In genomic region chr11:24371687-24371950, GRCm38 (mm10) we compare ENCODE assay signal across 13 mouse cellular contexts.
A peak's percentile ranks its signal among the peaks of the same experiment; 100 is the strongest.
DNase-seq lines count a peak whose midpoint lies in the region; ATAC-seq and TF ChIP-seq lines count a peak whose summit lies in the region.
"Had no signal": no experiment of that assay in that cellular context is flagged by ENCODE, and none has a peak within 500 bp of the region (broad histone marks: within the 10 kb centered on the region; RNA-seq: fewer than 3 reads in every experiment).

No protein-coding gene starts in this region.

- no peaks in the 10 kb centered on the region for H3K9me3 ChIP-seq in embryonic facial prominence, embryonic 12.5 days
- no peaks in the 10 kb centered on the region for H3K9me3 ChIP-seq in forebrain, postnatal 0 days (ENCODE audit: low read length)
- no peaks in the 10 kb centered on the region for H3K9me3 ChIP-seq in midbrain, embryonic 15.5 days
- H3K9me3 ChIP-seq: heart, embryonic 10.5 days; limb, embryonic 12.5 days had no signal

- no peak for TF ChIP-seq CTCF in forebrain, postnatal 0 days (IDR thresholded peaks at IDR 0.05; ENCODE audit: low read depth)

- peaks cover 36% of the 10 kb centered on the region for H3K4me1 ChIP-seq in embryonic facial prominence, embryonic 12.5 days
- peaks cover 22% of the 10 kb centered on the region; the same call in 1 of the 2 replicates for H3K4me1 ChIP-seq in forebrain, postnatal 0 days (ENCODE audit: insufficient read depth)
- H3K4me1 ChIP-seq in midbrain, embryonic 15.5 days = peaks cover 28% of the 10 kb centered on the region

- H3K36me3 ChIP-seq in embryonic facial prominence, embryonic 12.5 days = no peaks in the 10 kb centered on the region
- no peaks in the 10 kb centered on the region for H3K36me3 ChIP-seq in forebrain, postnatal 0 days (ENCODE audit: insufficient read depth)
- H3K36me3 ChIP-seq in midbrain, embryonic 15.5 days (replicated peaks) = no peaks in the 10 kb centered on the region
- H3K36me3 ChIP-seq: heart, embryonic 10.5 days; limb, embryonic 12.5 days had no signal

- no peak overlapping the region for H3K4me2 ChIP-seq in embryonic facial prominence, embryonic 12.5 days (replicated peaks)
- H3K4me2 ChIP-seq in forebrain, postnatal 0 days (ENCODE audit: low read depth) = peak overlapping the region; percentile 13; the same call in 1 of the 2 replicates
- no peak overlapping the region for H3K4me2 ChIP-seq in midbrain, embryonic 15.5 days

- H3K27me3 ChIP-seq in embryonic facial prominence, embryonic 12.5 days = no peaks in the 10 kb centered on the region
- no peaks in the 10 kb centered on the region for H3K27me3 ChIP-seq in forebrain, postnatal 0 days (ENCODE audit: insufficient read depth, low read length)
- H3K27me3 ChIP-seq in midbrain, embryonic 15.5 days (replicated peaks) = no peaks in the 10 kb centered on the region; the same call in 1 of the 2 replicates

- intact Hi-C loops in left cerebral cortex, postnatal 4 days (cut with DNase I) = no loop called here
- intact Hi-C loops in left cerebral cortex, postnatal 36 days (cut with DNase I) = no loop called here

- H3K27ac ChIP-seq in embryonic facial prominence, embryonic 12.5 days = peak overlapping the region; percentile 61; the same call in 1 of the 2 replicates
- H3K27ac ChIP-seq in forebrain, postnatal 0 days (ENCODE audit: low read depth, low read length) = 0 out of 2 replicates have a peak overlapping the region, but pooled peaks have one; percentile 4
- peak overlapping the region; percentile 53 for H3K27ac ChIP-seq in midbrain, embryonic 15.5 days
- H3K27ac ChIP-seq: layer of hippocampus, adult 2 months had no signal

- peak; percentile 29 for DNase-seq in left cerebral cortex, postnatal 4 days
- DNase-seq in left cerebral cortex, postnatal 36 days (ENCODE audit: low spot score in 2 of 2) = no peak
- peak; percentile 77 for DNase-seq in forebrain, postnatal 0 days
- DNase-seq in frontal cortex, postnatal 14 days (ENCODE audit: low spot score in 2 of 2) = no peak
- DNase-seq in thymus, adult 18-20 months = no peak
- DNase-seq in heart, adult 18-20 months = no peak
- DNase-seq: cerebellum, postnatal 36 days had no signal

- 35% methylated on average over 5 of the region's 5 CpGs for WGBS in embryonic facial prominence, embryonic 12.5 days
- 21% methylated on average over 5 of the region's 5 CpGs for WGBS in forebrain, postnatal 0 days
- 42% methylated on average over 5 of the region's 5 CpGs for WGBS in midbrain, embryonic 15.5 days

- no peak overlapping the region for H3K9ac ChIP-seq in embryonic facial prominence, embryonic 12.5 days
- no peak overlapping the region for H3K9ac ChIP-seq in forebrain, postnatal 0 days
- no peak overlapping the region for H3K9ac ChIP-seq in midbrain, embryonic 15.5 days
- H3K9ac ChIP-seq: limb, embryonic 12.5 days had no signal

- no peak for ATAC-seq in embryonic facial prominence, embryonic 12.5 days (ENCODE audit: insufficient number of reproducible peaks, insufficient read depth, low FRiP score, low TSS enrichment)
- ATAC-seq in forebrain, postnatal 0 days = peak; percentile 61
- peak; percentile 78 for ATAC-seq in midbrain, embryonic 15.5 days (replicated peaks)
- ATAC-seq: inflammation-experienced regulatory T-cells, adult 6 months had no signal

- H3K4me3 ChIP-seq in embryonic facial prominence, embryonic 12.5 days = no peak overlapping the region
- no peak overlapping the region for H3K4me3 ChIP-seq in forebrain, postnatal 0 days (ENCODE audit: low read depth, low read length)
- no peak overlapping the region for H3K4me3 ChIP-seq in midbrain, embryonic 15.5 days
- H3K4me3 ChIP-seq: heart, embryonic 10.5 days; layer of hippocampus, adult 2 months; limb, embryonic 12.5 days had no signal

Comparison
In these comparisons a context has a peak if more than half of its experiments do, and no peak if none do; other contexts are left out.
1. DNase-seq: peak in left cerebral cortex, postnatal 4 days (single experiment) and forebrain, postnatal 0 days (single experiment); none in left cerebral cortex, postnatal 36 days (0 of 2), frontal cortex, postnatal 14 days (0 of 2), thymus, adult 18-20 months (0 of 2) and heart, adult 18-20 months (0 of 2).
2. H3K27ac ChIP-seq: peak in every context shown above with its lines; median percentile 61 in embryonic facial prominence, embryonic 12.5 days; 53 in midbrain, embryonic 15.5 days; 4 in forebrain, postnatal 0 days.